Mouse (Mus musculus): ENCODE measurements at regions not wholly inside any gene's neighbourhood (a gene's known extent, or its start where the extent isn't known, plus 50 kb on each side); places are given as distances from the start of the nearest gene placed in this dataset.
A peak's percentile ranks its signal among the peaks of the same experiment; 100 is the strongest.

- DNase-seq (ENCODE audit: low spot score): no peak
These were observed 267.8 kb downstream of the Dhx15 start for GRCm38 (mm10) chr5:51922494-51922893.

GRCm38 (mm10) chr5:51917812-51918448, 272.4 kb downstream of the Dhx15 start:
- no peak for DNase-seq (ENCODE audit: low spot score)

DNA sequence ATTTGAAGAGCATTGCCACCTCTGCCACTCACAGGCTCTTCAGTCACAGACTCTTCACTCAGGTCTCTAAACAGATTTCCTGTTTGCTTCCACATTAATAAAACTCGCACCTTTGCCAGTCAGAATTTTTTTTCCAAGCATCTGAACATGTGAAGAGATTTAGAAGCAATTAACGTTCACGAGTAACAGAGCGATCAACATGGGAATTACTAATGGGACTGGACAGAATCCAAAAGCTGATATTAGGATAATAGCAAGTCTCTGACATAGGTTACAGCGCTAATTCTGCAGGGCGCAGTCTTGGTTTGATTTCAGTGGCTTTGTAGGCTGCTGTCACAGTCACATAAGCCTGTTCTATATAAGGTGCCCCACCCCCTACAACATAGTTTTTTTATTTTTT, 275.6 kb downstream of the Dhx15 start:
- DNase-seq (ENCODE audit: low spot score): no peak

DNA sequence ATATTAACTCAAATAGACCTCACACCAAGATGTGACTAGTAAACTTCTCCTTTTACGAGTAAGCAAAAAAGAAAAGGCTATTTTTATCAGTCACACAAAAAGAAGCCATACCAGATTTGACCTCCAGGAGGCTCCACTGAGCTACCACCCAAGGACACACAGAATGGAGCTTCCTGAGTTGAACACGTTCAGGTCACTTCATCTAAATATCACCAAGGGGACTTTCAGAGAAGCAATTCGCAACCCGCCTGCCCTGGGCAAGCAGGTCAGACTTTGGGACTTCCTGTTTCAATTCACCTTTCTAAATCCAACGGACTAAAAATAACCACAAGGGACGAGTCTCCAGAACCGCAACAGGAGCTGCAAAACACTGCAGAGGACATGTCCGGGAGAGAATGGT, 281.5 kb downstream of the Dhx15 start:
- DNase-seq (ENCODE audit: low spot score): peak; percentile 52

DNA sequence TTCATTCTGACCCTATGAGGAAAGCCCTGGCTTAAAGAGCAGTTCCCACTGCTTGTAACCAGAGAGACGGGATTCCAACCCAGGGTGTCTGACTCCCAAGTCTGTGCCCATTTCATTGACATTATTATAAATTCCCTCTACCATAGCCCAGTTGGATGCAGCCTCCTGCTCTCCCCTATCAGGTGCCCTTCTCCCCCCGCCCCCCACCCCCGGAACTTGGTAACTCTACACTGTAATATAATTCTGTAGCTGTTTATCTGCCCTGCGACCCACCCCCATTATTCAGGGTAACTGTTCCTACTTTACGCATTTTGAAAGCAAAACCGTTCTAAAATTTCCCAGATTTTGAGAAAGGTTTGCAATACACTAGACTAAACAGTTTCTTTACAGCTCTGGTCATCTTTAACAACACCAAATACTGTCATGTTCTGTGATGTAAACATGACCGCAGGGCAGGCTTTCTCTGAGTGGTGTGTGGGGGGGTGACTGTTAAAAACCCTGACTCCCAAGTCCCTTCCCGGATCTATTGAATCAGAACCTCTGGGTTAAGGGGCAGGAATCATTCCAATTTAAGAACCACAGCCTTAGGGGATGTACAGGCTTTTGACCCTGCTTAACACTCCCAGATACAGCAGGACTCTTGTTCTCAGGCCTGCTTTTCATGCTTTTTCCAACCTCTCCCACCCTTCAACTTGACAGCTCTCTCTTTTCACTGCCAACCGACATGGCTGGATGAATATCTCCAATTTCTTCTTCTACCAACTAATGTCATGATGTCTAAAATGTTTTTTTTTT, 283.8 kb downstream of the Dhx15 start:
- DNase-seq (ENCODE audit: low spot score): no peak

- DNase-seq (ENCODE audit: low spot score): no peak
These were observed 296.2 kb downstream of the Dhx15 start for GRCm38 (mm10) chr5:51894159-51894558.

- no peak for DNase-seq (ENCODE audit: low spot score)
These were observed 299.0 kb downstream of the Dhx15 start for GRCm38 (mm10) chr5:51891341-51891740.

- DNase-seq (ENCODE audit: low spot score): no peak
These were observed 301.9 kb downstream of the Dhx15 start for GRCm38 (mm10) chr5:51888404-51888803.

GRCm38 (mm10) chr5:51882594-51882993, 307.7 kb downstream of the Dhx15 start:
- no peak for DNase-seq (ENCODE audit: low spot score)

GRCm38 (mm10) chr5:51882173-51882572, 308.1 kb downstream of the Dhx15 start:
- no peak for DNase-seq (ENCODE audit: low spot score)

- no peak for DNase-seq (ENCODE audit: low spot score)
These were observed 309.3 kb upstream of the Ppargc1a start for GRCm38 (mm10) chr5:51876846-51877245.

DNA sequence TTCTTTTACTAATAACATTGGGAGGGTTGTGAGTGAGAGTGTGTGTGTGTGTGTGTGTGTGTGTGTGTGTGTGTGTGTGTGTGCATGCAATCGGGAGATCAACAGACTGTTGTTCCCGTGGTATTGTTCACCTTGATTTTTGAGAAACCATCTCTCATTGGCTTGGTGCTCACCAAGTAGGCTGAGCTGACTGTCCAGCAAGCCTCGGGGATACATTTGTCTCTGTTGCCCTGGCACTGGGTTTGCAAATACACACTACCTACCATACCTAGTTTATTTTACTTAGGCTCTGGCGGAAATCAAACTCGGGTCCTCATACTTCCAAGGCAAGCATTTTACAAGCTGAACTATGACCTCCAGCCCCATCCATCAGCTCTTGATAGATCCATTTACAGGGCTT, 306.0 kb upstream of the Ppargc1a start:
- no peak for DNase-seq (ENCODE audit: low spot score)

DNA sequence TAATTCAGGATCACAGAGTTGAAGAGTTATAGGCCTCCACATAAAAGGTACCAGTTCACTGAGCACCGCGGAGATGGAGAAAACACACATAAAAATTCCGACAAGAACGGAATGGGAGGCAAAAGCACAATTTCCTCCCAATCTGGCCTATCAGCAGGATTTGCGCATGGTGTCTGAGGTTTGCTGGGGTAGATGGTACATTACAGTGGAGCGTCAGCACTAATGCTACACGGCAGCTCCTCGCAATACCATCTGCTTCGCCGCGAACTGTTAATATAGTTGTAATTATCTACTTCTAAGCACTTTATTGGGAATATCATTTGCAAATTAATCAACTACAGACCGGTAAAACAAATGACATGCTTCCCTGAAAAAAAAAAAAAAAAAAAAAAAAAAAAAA, 304.2 kb upstream of the Ppargc1a start:
- DNase-seq (ENCODE audit: low spot score): no peak

DNA sequence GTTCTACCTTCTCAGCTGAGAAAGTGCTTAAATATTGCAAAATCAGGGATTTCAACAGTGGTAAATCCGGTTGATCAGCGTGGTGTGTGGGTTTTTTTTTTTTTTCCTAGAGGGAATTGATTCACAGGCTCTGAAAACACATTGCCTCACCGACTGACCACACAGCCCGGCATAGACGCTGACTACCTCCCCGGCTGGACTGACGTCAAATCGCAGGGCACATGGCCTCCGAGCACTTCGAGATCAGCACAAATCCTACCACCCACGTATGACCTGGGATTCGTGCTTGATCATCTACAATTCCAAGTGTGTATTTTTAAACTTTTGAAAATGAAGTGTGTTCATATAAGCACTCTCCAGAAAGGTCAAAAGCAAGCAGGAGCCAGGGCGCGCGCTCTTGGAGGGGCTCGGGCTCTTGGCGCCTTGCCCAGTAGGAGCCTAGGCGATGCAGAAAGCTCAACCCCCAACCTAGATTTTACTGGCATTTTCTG, 300.7 kb upstream of the Ppargc1a start:
- peak; percentile 47 for DNase-seq (ENCODE audit: low spot score)

GRCm38 (mm10) chr5:51866002-51866401, 298.5 kb upstream of the Ppargc1a start:
- DNase-seq (ENCODE audit: low spot score): no peak

DNA sequence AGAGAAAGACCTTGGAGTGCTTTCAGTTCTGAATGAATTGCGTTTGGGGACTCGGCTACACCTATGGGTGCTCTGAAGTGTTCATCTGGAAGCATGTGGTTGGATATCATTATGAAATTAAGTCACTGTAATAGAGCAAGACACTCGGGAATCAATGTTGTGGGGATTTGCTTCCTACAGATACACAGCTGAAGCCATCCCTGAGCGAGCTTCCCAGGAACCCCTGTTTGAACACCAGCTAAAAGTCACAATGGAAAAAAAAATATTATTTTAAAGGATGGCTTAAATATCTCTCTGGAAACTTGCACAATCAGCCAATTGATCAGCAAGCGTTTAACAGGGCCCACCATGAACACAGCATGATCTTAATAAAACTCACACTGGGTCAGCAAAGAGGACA, 293.0 kb upstream of the Ppargc1a start:
- DNase-seq (ENCODE audit: low spot score): no peak

- DNase-seq (ENCODE audit: low spot score): no peak
These were observed 286.1 kb upstream of the Ppargc1a start for GRCm38 (mm10) chr5:51853456-51854124.

GRCm38 (mm10) chr5:51850091-51850490, 282.6 kb upstream of the Ppargc1a start:
- DNase-seq (ENCODE audit: low spot score): no peak

- DNase-seq (ENCODE audit: low spot score): no peak
These were observed 281.7 kb upstream of the Ppargc1a start for GRCm38 (mm10) chr5:51849236-51849635.

GRCm38 (mm10) chr5:51842189-51842588, 274.7 kb upstream of the Ppargc1a start:
- DNase-seq (ENCODE audit: low spot score): no peak

- no peak for DNase-seq (ENCODE audit: low spot score)
These were observed 274.2 kb upstream of the Ppargc1a start for GRCm38 (mm10) chr5:51841763-51842162.

DNA sequence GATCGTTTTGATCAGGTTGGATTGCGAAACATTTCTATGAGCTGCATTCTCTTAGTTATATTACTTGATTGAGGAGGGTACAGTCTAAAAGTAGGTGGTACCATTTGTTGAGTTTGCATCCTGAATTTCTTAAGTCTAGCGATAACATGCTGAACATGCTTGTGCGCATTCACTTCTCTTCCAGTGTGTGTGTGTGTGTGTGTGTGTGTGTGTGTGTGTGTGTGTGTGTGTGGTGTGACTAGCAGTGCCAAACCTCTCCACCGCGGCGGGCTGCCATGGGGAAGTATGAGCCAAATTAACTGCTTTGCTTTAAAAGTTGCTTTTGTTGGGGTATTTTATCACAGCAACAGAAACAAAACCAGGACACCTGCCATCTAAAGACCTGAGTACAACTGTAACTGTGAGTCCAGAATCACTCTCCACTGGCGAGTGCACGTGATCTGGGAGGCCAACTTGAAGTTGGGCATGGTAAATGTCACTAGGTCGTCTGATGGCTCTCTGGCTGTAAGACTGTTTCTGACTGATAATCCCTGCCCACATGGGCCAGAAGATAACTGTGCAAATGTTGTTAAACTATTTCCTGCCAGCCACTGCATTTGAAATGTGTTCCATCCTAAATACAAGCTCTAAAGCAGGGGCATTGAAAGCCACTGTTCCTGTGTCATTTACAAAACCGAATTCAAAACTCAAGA, 273.3 kb upstream of the Ppargc1a start:
- no peak for DNase-seq (ENCODE audit: low spot score)
